Mouse (Mus musculus): ENCODE measurements at regions not wholly inside any gene's neighbourhood (a gene's known extent, or its start where the extent isn't known, plus 50 kb on each side); places are given as distances from the start of the nearest gene placed in this dataset.

DNA sequence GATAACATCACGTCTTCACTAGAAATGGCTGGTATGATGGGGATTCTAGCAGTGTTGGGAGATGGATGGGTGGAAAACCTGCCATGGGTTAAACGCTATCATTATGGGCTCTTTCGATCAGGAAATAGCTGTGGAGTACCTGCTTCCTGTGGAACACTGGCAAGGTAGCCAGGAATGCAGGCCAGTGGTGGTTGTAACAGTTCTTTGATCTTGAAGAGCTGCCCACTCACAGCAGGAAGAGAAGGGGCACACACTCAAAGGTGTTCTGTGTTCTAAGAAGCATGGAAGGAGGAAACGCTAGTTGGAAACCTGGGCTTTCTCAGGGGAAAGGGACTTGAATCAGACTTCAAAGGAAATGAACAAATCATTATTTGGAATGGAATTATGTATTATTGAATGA lies 141.6 kb upstream of the Fstl4 start:
- TF ChIP-seq CTCF (IDR thresholded peaks at IDR 0.05; ENCODE audit: low read depth) (no peak), EP300 (IDR thresholded peaks at IDR 0.05; ENCODE audit: low read depth) (no peak)

Data from liver, postnatal 0 days (tissue).